Mouse (Mus musculus) mouse embryonic stem cell (cell line): ENCODE measurements around the gene Gm13889.

Experiments
- in situ Hi-C, 2 experiments: fragments of 300-500 bp; cut with MboI; formaldehyde crosslinking; loops; 1 replicate in 1 of 2; 3 replicates in 1 of 2; pipeline ENCODE4 v1.14.3; 2019 to 2020; ENCODE audit warnings: low sequenced_read_pairs in 2 of 2, low pct_unique_long_range_greater_than_20kb in 1 of 2, mixed read lengths in 1 of 2; ENCODE audit not compliant: unreplicated experiment in 1 of 2

Gm13889 gene

GRCm38 (mm10) chr2:93963802-93964201 lies 6.8 kb upstream of the Gm13889 start:
- in situ Hi-C loops: no loop called here

- in situ Hi-C loops: no loop called here
These were observed 4.7 kb upstream of the Gm13889 start for GRCm38 (mm10) chr2:93961716-93962115.

GRCm38 (mm10) chr2:93959346-93959745 lies 2.3 kb upstream of the Gm13889 start:
- in situ Hi-C loops: no loop called here

- in situ Hi-C loops: no loop called here
These were observed 1.2 kb upstream of the Gm13889 start for GRCm38 (mm10) chr2:93958216-93958615.

DNA sequence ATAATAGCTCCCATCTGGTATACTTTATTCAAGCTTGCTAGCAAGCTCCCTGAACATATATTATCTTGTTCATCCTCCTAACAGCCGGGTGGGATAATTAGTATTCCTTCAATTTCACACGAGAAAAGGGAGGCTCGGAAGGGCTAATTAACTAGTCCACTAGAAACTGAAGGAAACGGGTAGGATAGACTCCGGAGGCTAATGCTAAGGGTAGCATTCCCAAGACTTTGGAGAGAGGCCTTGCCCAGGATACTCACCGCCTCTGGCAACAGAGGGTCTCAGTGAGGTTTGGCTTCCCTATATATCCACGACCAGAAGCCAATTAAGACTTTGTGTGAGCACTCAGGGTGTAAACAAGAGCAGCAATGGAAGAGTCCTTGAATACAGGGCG lies 779 bp upstream of the Gm13889 start:
- in situ Hi-C loops: no loop called here

GRCm38 (mm10) chr2:93956331-93956801 lies 635 bp downstream of the Gm13889 start:
- in situ Hi-C loops: no loop called here

DNA sequence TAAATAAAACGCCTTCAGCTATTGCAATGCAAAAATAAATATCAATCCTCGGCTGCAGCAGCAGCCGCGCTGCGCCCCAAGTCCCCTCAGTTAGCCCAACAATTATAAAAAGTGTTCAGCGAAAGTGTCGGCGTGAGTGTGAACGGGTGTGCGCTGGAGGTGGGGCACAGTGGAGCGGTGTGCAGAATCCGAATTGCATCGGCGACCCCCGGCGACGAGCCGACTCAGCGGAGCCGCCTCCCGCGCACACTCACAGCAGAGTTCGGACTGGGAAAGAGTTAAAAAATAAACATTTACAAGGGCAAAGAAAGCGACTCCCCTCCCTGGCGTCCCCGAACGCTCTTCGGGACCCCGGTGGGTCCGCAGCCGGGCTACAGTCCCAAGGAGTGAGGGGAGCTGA lies 1.1 kb downstream of the Gm13889 start:
- in situ Hi-C loops: no loop called here

GRCm38 (mm10) chr2:93954781-93955578 lies 2.0 kb downstream of the Gm13889 start:
- in situ Hi-C loops: no loop called here

DNA sequence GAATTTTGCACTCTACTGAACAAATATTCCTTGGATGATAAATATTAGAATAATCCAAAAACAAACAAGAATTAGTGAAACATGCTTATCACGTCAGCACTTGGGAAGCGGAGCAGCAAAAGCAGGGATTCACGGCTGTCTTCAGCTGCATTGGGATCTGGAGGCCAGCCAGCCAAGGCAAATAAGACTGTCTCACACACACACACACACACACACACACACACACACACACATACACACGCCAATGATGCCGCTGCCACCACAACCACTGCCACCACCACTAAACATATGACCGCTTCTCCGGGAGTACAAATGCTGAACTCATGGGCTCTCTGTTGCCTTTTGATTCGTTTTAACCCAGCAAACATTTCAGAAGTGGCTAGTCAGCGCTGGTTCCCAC lies 3.3 kb downstream of the Gm13889 start:
- in situ Hi-C loops: no loop called here

DNA sequence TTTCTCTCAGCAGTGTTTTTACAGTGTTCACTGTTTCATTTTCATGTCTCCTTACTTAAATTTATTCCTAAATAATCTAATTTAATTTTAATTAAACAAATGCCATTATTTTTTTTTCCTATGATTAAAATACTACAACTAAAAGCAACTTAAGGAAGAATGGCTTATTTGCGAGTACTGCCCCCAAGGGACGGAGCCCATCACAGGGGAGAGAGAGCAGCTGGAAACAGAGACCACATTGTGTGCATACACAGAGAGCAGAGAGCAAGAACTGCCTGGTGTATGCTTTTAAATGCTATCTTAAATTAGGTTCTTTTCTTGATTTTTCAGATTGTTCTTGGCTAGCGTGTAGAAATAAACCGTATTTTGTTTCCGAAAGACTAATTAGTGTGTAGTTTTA lies 10.0 kb downstream of the Gm13889 start:
- in situ Hi-C loops: no loop called here

DNA sequence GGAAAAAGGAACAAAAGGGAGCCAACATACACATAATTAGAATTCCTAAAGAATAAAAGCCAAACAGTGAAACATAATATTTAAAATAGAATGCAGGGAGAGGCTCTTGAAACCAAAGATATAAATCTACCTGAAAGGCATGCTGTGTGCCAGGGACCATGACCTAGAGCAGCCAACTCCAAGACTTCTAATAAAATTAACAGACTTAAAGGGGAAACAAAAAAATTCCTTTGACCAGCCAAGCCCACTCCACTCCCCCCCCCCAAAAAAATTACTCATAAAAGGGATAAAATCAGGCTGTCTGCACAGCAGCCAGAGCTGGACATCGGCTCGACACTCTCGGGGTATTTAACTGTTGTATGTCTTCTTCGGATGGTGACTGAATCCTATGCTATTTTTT lies 12.1 kb downstream of the Gm13889 start:
- in situ Hi-C loops: no loop called here

GRCm38 (mm10) chr2:93944099-93944498 lies 12.9 kb downstream of the Gm13889 start:
- in situ Hi-C loops: no loop called here

DNA sequence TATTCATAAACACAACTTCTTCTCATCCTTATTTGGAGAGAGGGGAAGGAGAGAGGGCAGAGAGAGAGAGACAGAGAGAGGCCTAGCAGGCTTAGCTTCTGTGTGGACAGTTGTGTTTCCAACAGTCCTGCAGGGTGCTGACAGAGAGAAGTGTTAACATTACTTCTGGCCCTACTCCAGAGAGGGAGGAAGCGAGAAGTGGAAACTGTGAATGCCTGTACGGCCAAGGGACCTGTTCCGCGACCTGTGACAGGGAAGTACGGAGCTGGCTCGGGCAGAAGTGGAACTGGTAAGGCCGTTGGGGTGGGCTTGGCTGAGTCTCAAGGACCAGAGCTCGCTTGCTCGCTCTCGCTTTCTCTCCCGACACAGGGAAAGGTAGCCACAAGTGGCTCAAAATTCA lies 15.3 kb downstream of the Gm13889 start:
- in situ Hi-C loops: no loop called here

DNA sequence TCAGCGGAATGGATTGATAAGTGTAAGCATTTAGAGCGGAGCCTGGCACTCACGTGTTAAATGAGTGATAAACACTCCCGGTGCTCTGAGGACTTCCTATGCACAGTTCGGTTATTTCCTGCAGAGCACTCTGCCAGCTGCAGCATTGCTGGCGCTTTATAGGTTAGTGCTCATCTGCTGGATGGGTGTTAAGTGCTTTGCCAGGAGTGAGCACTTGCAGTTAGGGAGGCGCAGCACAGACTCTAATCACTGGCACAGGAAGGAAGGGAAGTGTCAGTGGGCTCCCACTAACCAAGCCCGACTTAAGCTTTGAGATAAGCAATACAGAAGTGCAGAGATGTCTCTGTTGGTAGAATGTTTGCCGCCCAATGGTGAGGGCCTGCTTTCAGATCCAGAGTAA lies 18.5 kb downstream of the Gm13889 start:
- in situ Hi-C loops: no loop called here

DNA sequence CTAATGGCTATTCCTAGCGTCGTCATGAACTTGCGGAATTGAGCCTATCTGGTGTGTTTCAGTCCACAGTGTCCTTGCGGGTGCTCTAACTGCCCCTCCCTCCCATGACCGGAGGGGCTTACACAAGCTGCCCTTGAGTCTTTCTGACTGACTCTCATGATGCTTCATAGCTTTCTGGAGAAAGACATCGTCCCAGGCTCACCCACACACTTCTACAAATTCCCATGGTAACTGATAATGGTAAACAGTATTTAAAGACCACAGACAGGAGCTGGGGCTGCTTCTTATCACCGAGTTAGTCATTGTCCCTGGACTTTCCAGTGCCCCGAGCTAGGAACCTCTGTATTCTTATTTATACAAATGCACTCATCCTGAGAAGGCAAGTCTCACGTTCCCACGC lies 28.1 kb downstream of the Gm13889 start:
- in situ Hi-C loops: no loop called here

DNA sequence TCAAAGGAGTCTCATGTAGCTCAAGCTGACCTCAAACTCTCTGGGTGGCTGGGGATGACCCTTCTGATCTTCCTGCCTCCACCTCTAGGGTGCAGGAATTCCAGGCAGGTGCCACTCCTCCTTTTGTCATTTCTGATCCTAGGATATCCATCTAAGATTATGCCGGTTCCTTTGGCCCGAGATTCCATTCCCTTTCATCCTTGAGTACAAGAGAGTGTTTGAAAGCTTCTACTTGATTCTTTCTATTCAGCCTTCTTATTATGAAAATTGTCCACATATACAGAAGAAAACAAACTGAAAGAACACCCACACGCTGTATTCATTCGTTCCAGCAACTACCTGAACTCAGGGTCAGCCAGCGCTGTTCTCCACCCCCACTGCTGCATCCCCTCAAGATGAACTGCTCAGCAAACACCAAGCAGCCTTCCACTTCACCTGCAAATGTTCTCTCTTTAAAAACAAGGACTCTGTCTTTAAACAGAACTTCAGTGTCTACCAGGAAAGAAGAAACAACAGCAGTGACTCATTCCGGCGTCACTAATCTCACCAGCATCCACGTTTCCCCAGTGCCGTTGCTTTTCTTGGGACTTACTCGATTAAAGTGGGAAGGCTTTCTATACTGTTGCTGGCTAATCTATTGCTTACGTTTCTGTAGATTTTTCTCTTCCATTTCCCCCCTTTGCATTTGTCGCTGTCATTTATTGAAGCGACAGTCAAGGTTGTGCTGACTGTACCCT lies 29.1 kb downstream of the Gm13889 start:
- in situ Hi-C loops: no loop called here

- in situ Hi-C loops: no loop called here
These were observed 30.9 kb downstream of the Gm13889 start for GRCm38 (mm10) chr2:93926141-93926540.

DNA sequence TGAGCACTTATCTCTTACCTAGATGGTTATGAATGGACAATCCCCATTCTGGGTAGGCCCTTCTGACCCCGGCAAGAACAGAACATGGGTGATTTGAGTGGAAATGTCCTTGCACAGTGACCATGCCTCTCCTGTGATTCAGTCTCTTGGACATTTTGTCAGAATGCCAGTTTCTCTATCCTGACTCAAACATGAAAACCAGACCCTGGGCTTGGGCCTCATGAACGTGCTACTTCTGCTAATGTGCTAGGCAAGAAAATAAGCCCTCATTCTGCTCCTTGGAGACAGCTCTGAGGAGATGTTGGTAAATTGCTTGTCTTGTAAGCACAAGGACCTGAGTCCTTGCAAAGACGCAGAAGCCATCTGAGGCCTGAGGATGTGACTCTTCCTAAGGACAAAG lies 37.9 kb downstream of the Gm13889 start:
- in situ Hi-C loops: no loop called here

GRCm38 (mm10) chr2:93913552-93913951 lies 43.4 kb downstream of the Gm13889 start:
- in situ Hi-C loops: no loop called here

DNA sequence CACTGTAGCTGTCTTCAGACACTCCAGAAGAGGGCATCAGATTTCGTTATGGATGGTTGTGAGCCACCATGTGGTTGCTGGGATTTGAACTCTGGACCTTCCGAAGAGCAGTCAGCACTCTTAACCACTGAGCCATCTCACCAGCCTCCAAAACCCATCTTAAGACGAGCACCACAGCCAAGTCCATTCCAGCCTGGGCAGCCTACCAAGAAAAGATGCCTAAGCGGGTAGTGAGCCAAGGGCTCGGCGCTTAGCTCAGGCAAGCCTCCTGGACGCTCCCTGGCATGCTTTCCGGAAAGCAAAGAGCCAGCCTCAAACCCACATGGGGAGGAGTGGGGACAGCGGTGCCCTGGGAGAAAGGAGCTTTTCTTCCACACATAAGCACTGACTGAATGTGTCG lies 45.1 kb downstream of the Gm13889 start:
- in situ Hi-C loops: no loop called here
